Mouse (Mus musculus) ES-E14 (cell line): ENCODE measurements around the gene Gm9857.

Experiments used
- CHD2 ChIP-seq: IDR thresholded peaks from 2 replicates; pipeline ENCODE4 v1.6.1; 2014; ENCODE audit warnings: mild to moderate bottlenecking, low read depth, low read length, inconsistent platforms
- HCFC1 ChIP-seq: IDR thresholded peaks from 2 replicates; pipeline ENCODE4 v1.6.1; 2012; ENCODE audit warnings: low read length, inconsistent platforms, borderline replicate concordance; ENCODE audit not compliant: insufficient read depth

DNA sequence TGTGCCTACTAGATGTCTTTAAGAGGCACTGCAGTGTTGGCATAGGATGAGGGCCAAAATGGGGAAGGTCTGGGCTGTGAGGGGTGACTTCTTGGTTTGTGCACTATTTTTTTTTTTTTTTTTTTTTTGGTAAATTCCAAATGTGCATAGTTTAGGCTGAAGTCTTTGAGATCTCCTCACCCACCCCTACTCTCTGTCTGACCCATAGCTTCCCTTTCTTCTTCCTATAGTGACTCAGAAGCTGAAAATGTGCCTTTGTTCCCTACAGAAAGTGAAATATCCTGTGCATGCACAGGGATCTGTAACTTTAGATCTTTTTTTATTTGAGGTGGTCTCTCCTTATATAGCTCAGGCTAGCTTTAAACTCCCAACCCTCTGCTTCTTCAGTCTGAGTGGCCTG lies 17.7 kb upstream of the Gm9857 start:
- TF ChIP-seq CHD2 (no peak), HCFC1 (no peak)
